Mouse (Mus musculus) G1E (cell line): Measurements from ENCODE around the gene Cebpb.

ENCODE experiments used
- CTCF ChIP-seq: IDR thresholded peaks from 2 replicates; pipeline ENCODE4 v1.5.1; 2012; ENCODE audit warnings: low read depth, low read length, inconsistent platforms, mixed read lengths
- GATA2 ChIP-seq: IDR thresholded peaks from 2 replicates; pipeline ENCODE4 v1.6.1; 2012; ENCODE audit warnings: low read depth, low read length, inconsistent platforms, borderline replicate concordance
- TAL1 ChIP-seq: conservative IDR thresholded peaks from 2 replicates; pipeline ENCODE4 v1.6.1; 2012; ENCODE audit warnings: low read depth, low read length, inconsistent platforms, mixed read lengths

DNA sequence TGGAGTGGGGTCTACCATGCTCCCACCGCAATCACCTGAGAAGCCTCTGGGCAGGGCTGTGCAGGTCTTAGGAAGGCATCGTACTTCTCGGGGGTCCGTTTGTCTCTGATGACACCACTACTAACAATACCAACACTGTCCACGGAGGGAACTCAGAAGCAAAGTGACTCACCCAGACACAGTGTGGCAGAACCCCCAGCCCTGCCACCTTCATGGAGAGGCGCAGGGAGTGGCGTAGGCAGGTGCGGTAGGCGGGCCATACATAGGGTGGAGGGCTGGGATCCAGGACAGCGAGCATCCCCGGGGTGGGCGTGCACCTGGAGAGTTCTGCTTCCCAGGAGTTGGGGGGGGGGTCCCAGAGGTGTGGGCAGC lies 603 bp upstream of the Cebpb start:
- no peak for TF ChIP-seq CTCF
- TF ChIP-seq TAL1: no peak
- no peak for TF ChIP-seq GATA2
